Mouse (Mus musculus): ENCODE measurements around the gene Gm21761. TPM values are rescaled to one million over a fixed set of nuclear protein-coding genes. Genes with fewer than 3 reads are reported as not detected.

Gene Gm21761
- polyA plus RNA-seq (2014; fragmentation: Illumina TruSeq; extraction: RNeasy Lipid Tissue Mini Kit (QIAGEN cat#74804); ENCODE audit: low replicate concordance): not detected

DNA sequence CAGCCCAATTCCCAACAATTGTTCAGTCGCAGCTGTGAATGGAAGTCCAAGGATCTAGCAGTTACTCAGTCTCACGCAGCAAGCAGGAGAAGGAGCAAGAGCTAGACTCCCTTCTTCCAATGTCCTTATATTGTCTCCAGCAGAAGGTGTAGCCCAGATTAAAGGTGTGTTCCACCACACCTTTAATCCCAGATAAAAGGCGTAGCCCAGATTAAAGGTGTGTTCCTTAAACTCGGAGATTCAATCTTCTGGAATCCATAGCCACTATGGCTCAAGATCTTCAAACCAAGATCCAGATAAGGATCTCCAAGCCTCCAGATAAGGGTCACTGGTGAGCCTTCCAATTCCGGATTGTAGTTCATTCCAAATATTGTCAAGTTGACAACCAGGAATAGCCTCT is at the start of gene Gm21761:
Gene Gm21761, minus strand, starts transcription at position 101 of the 400 bp plus-strand sequence.

DNA sequence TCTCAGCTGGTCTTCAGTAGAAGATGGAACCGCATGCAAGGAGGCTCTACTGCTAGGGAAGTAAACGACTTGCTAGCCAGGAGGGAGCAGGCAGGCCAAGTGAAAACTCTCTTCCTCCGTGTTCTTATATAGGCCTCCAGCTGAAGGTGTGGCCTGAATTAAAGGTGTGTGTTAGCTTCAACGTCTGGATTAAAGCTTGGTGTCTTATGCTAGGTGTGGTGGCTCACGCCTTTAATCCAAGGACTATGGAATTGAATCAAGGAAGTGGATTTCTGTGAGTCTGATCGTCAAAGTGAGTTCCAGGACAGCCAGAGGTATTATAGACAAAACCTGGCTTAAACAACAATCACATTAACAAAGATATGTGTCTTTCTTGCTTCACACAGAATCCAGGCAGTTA is 21.6 kb upstream of the Gm21761 start, which contains the start of gene B020031M17Rik:
Gene B020031M17Rik, minus strand, starts transcription at position 101 of the 400 bp plus-strand sequence.

GRCm38 (mm10) chr13:119894685-119895084 is 34.4 kb downstream of the Gm21761 start, which contains the start of gene Tcstv1:
Tcstv1 (minus strand) TSS chr13:119894785.

Other genes starting within 250 kb of the Gm21761 start
- gene Hmgcs1, start 238.9 kb downstream of the Gm21761 start, polyA plus RNA-seq (2014; fragmentation: Illumina TruSeq; extraction: RNeasy Lipid Tissue Mini Kit (QIAGEN cat#74804); ENCODE audit: low replicate concordance): 154 TPM
- 0.26 TPM for gene Nim1k, start 173.4 kb downstream of the Gm21761 start, polyA plus RNA-seq (2014; fragmentation: Illumina TruSeq; extraction: RNeasy Lipid Tissue Mini Kit (QIAGEN cat#74804); ENCODE audit: low replicate concordance)
- gene Zfp131, start 138.4 kb downstream of the Gm21761 start, polyA plus RNA-seq (2014; fragmentation: Illumina TruSeq; extraction: RNeasy Lipid Tissue Mini Kit (QIAGEN cat#74804); ENCODE audit: low replicate concordance): 63.1 TPM
- gene AF067063, start 99.1 kb downstream of the Gm21761 start, polyA plus RNA-seq (2014; fragmentation: Illumina TruSeq; extraction: RNeasy Lipid Tissue Mini Kit (QIAGEN cat#74804); ENCODE audit: low replicate concordance): not detected
- not detected for gene D13Ertd608e, start 93.3 kb downstream of the Gm21761 start, polyA plus RNA-seq (2014; fragmentation: Illumina TruSeq; extraction: RNeasy Lipid Tissue Mini Kit (QIAGEN cat#74804); ENCODE audit: low replicate concordance)
- not detected for gene Tcstv1, start 34.5 kb downstream of the Gm21761 start, polyA plus RNA-seq (2014; fragmentation: Illumina TruSeq; extraction: RNeasy Lipid Tissue Mini Kit (QIAGEN cat#74804); ENCODE audit: low replicate concordance)
- gene B020031M17Rik, start 21.5 kb upstream of the Gm21761 start, polyA plus RNA-seq (2014; fragmentation: Illumina TruSeq; extraction: RNeasy Lipid Tissue Mini Kit (QIAGEN cat#74804); ENCODE audit: low replicate concordance): not detected
- gene Gm36079, start 97.7 kb upstream of the Gm21761 start, polyA plus RNA-seq (2014; fragmentation: Illumina TruSeq; extraction: RNeasy Lipid Tissue Mini Kit (QIAGEN cat#74804); ENCODE audit: low replicate concordance): not detected
- 0.33 TPM for gene Gm21188, start 122.9 kb upstream of the Gm21761 start, polyA plus RNA-seq (2014; fragmentation: Illumina TruSeq; extraction: RNeasy Lipid Tissue Mini Kit (QIAGEN cat#74804); ENCODE audit: low replicate concordance)
- gene Gm20767, start 211.0 kb upstream of the Gm21761 start, polyA plus RNA-seq (2014; fragmentation: Illumina TruSeq; extraction: RNeasy Lipid Tissue Mini Kit (QIAGEN cat#74804); ENCODE audit: low replicate concordance): not detected
- gene Gm21818, start 243.2 kb upstream of the Gm21761 start, polyA plus RNA-seq (2014; fragmentation: Illumina TruSeq; extraction: RNeasy Lipid Tissue Mini Kit (QIAGEN cat#74804); ENCODE audit: low replicate concordance): not detected

All from small intestine, adult 10 weeks (tissue).